Mouse (Mus musculus) adrenal gland, postnatal 0 days (tissue): Measurements from ENCODE around the gene Hcfc2. TPM values are rescaled to one million over a fixed set of nuclear protein-coding genes. Genes with fewer than 3 reads are reported as not detected.

Experiments
- polyA plus RNA-seq: library from polyadenylated mRNA; unstranded; fragments of >200 nt; fragmentation: Nextera tagmentation; extraction: Ambion mirVana; gene quantifications from 2 replicates; pipeline ENCODE4 v1.2.1, GENCODE M21; 2015

Gene Hcfc2
- 19.4 and 27.4 TPM in 2 replicates for polyA plus RNA-seq

GRCm38 (mm10) chr10:82695956-82696355 lies at the start of gene Hcfc2:
TSS of gene Hcfc2 (plus strand) at chr10:82696160.

GRCm38 (mm10) chr10:82690494-82690893 lies 5.5 kb upstream of the Hcfc2 start, which contains the start of gene Glt8d2:
TSS of gene Glt8d2 (minus strand) at chr10:82690650.

GRCm38 (mm10) chr10:82763840-82764631 lies 68.1 kb downstream of the Hcfc2 start, which contains the start of gene Nfyb:
TSS of gene Nfyb (minus strand) at chr10:82764144.

Other genes with a start within 250 kb of the Hcfc2 start
- gene Gm1553, start 203.5 kb upstream of the Hcfc2 start, polyA plus RNA-seq: not detected in 2 replicates
- gene 1190007I07Rik, start 72.9 kb upstream of the Hcfc2 start, polyA plus RNA-seq: 48.1 and 67.1 TPM in 2 replicates
- 43.8 and 50.2 TPM in 2 replicates for gene Tdg, start 66.3 kb upstream of the Hcfc2 start, polyA plus RNA-seq
- gene Glt8d2, start 5.5 kb upstream of the Hcfc2 start, polyA plus RNA-seq: 6.5 and 12.0 TPM in 2 replicates
- gene Nfyb, start 68.0 kb downstream of the Hcfc2 start, polyA plus RNA-seq: 26.1 and 27.6 TPM in 2 replicates
- 39.6 and 43.1 TPM in 2 replicates for gene Txnrd1, start 137.8 kb downstream of the Hcfc2 start, polyA plus RNA-seq
- gene Eid3, start 170.5 kb downstream of the Hcfc2 start, polyA plus RNA-seq: 0.17 TPM in 1 of 2 replicates, not detected in the other